Mouse (Mus musculus): ENCODE data around the gene Copz2.

DNA sequence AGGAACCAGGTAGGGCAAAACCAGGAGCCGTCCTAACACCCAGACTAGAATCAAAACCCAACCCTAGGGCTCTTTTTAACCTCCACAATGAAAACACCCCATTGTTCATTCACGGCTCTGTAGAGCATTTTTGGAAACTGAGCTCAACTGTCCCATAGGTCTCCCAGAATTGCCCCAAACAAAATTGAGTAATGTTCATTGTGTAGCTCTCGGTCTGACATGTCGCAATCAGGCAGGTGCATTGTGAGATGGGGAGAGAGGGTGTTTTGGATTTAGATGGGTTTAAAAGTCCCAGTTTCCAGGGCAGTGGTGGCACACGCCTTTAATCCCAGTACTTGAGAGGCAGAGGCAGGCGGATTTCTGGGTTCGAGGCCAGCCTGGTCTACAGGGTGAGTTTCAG, 10.2 kb upstream of the Copz2 start:
- no peak for TF ChIP-seq POLR2A (IDR thresholded peaks at IDR 0.05; ENCODE audit: insufficient read depth, low read length)
- TF ChIP-seq EP300 (IDR thresholded peaks at IDR 0.05; ENCODE audit: insufficient read depth, low read depth, low read length): no peak
